Mouse (Mus musculus): ENCODE data around the gene Mical2.

DNA sequence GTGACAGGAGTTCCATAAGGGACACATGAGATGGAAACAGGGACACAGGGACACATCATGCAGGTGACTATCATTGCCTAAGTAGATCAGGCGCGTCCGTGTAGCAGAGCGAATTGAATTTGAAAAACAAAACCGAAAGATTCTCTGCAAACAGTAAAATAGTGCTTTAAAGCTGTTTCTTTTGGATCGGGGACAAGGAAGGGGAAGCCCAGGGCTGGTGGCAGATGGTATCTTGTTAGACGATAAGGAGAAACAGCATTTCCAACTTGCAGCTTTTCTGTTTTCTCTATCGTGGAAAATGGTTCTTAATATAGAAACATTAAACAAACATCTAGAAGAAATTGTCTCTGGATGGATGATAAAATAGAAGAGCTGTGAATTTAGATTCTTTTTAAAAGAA, 179.9 kb downstream of the Mical2 start:
- TF ChIP-seq CTCF (IDR thresholded peaks at IDR 0.05; ENCODE audit: borderline replicate concordance, insufficient read depth, low read length) (no peak), POLR2A (IDR thresholded peaks at IDR 0.05; ENCODE audit: low read depth, low read length) (no peak)
